Mouse (Mus musculus) cortical plate, adult 2 months (tissue): Measurements from ENCODE around the gene Defb13.

Source experiments
- CTCF ChIP-seq: fragments of 200-500 bp; IDR thresholded peaks from 2 replicates; pipeline ENCODE4 v1.5.1; 2011; ENCODE audit warnings: mild to moderate bottlenecking, control low read depth, low read length; ENCODE audit not compliant: insufficient read depth; ENCODE audit errors: extremely low read depth
- POLR2A ChIP-seq: fragments of 200-500 bp; IDR thresholded peaks from 2 replicates; pipeline ENCODE4 v1.6.1; 2011; ENCODE audit warnings: mild to moderate bottlenecking, low read length, control low read depth; ENCODE audit not compliant: insufficient read depth; ENCODE audit errors: extremely low read depth

- no peak for TF ChIP-seq POLR2A
- no peak for TF ChIP-seq CTCF
Observed at GRCm38 (mm10) chr8:21956336-21956735, 9.8 kb downstream of the Defb13 start.
